Mouse (Mus musculus): ENCODE measurements around the gene Adamtsl1. TPM values are rescaled to one million over a fixed set of nuclear protein-coding genes. Genes with fewer than 3 reads are reported as not detected.

The Adamtsl1 gene
- total RNA-seq, 2 experiments from 2014 or later: 9.6 to 13.2 TPM

GRCm38 (mm10) chr4:85916034-85916433 is 402.1 kb downstream of the Adamtsl1 start:
- DNase-seq (ENCODE audit: low spot score in 2 of 2): no peak

DNA sequence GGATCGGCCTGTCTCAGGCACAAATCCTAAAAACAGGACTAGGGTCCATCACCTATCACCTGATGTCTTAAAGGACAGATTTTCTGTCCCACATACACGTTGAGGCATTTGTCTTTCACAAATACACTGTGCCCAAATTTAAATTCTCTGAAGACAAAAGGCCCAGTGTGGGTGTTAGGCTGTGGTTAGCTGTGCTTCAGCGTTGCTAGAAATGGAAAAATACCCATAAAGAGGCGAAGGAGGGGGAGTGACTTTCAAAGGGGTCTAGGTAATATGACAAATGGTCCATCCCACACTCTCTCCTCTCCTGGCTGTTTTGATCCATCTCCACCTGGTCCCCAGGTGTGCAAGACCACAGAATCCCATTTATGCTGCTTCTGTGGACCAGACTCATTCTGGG is 404.4 kb downstream of the Adamtsl1 start:
- DNase-seq (ENCODE audit: low spot score in 2 of 2): no peak

DNA sequence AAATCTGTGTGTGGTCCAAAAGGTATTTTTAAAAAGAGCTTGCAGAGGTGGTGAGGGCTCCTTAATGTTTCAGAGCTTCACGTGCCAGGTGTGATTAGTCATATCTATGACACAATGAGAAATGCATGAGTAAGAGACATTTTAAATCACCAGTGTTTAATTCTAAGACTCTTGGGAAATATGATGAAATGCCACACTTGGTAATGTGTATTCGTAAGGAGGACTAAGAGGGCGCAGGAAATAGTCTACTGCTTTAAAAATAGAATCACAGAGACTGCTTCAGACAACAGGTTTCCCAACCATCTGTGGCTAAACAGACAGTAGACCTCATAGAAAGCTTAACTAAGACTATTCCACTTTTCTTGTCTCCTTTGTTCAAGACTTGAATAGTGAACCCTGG is 406.5 kb downstream of the Adamtsl1 start:
- DNase-seq (ENCODE audit: low spot score in 2 of 2): no peak

DNA sequence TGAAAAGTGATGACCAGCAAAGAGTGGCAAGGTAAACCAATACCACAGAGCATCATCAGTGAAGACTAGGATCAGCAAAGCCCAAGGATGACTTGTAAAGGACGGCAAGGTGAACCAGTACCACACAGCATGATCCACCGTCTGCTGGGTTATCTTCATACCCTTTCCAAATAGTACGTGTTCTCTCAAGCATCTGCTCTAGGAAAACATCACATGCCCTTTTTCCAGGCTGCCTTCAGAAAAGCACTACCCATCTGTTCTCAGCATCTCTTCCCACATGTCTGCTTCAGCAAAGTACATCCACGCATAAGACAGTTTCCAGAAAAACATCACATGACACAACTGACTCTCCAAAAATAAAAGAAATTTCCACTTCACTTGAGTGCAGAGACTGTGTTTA is 408.8 kb downstream of the Adamtsl1 start:
- DNase-seq (ENCODE audit: low spot score in 2 of 2): peak in 1 of 2 experiments; percentile 74

GRCm38 (mm10) chr4:85932129-85932528 is 418.2 kb downstream of the Adamtsl1 start:
- no peak for DNase-seq (ENCODE audit: low spot score in 2 of 2)

- DNase-seq (ENCODE audit: low spot score in 2 of 2): no peak
These were observed 425.5 kb downstream of the Adamtsl1 start for GRCm38 (mm10) chr4:85939460-85939859.

DNA sequence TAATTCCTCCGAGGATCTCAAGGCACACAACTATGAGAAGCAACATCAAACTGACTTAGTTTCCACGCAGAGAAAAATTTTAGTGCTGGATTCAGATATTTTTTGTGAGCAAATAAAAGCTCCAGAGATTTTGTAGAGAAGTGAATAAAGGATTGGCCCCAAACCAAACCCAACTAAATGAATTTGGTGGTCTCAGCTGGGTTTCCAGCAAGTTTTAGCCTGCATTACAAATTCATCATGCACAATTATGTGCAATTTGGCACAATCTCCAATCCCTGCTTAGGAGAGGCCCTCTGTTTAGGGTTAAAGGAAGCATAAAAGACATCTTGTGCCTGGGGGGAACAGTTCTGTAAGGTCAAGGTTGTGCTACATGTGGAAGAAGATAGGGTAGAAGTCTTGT is 427.9 kb downstream of the Adamtsl1 start:
- no peak for DNase-seq (ENCODE audit: low spot score in 2 of 2)

GRCm38 (mm10) chr4:85953590-85953989 is 439.6 kb downstream of the Adamtsl1 start:
- no peak for DNase-seq (ENCODE audit: low spot score in 2 of 2)

GRCm38 (mm10) chr4:85955387-85955786 is 441.4 kb downstream of the Adamtsl1 start:
- no peak for DNase-seq (ENCODE audit: low spot score in 2 of 2)

DNA sequence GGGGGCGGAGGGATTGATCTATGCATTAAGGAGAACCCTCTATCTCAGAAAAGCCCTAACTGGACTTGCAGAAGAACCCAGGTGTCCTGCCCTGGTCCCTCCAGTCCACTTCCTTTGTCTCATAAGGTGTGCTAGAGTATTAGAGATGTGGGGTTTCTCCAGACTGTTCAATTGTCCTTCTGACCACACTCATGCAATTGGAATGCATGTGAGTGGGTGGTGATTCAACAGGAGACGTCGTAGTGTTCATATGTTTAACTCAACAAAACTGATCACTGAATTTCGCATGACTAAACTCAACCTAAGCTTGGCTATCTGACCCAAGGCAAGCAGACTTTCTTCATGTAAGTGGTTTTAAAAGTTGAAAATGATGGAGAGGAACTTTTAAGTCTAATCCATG is 443.3 kb downstream of the Adamtsl1 start:
- DNase-seq (ENCODE audit: low spot score in 2 of 2): no peak

GRCm38 (mm10) chr4:85957879-85958278 is 443.9 kb downstream of the Adamtsl1 start:
- no peak for DNase-seq (ENCODE audit: low spot score in 2 of 2)

DNA sequence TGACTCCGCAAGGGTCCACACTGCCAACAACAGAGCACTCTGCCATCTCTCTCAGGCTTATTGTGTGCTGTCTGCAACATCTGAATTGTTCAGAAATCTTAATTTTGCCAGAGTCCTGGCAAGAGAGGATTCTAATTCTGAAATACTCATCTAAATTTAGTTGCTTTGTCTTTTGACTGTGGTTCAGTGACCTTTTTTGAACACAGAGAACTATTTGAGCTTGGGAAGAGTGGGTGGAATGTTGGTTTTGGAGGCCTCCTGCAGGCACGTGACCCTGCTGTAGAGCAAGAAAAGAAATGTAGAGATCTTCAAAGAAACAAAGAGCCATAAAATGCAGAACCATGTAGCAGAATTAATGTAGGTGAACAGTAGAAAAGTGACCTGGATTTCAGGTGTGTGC is 445.0 kb downstream of the Adamtsl1 start:
- no peak for DNase-seq (ENCODE audit: low spot score in 2 of 2)

- no peak for DNase-seq (ENCODE audit: low spot score in 2 of 2)
These were observed 462.2 kb downstream of the Adamtsl1 start for GRCm38 (mm10) chr4:85976188-85976587.

- no peak for DNase-seq (ENCODE audit: low spot score in 2 of 2)
These were observed 465.2 kb downstream of the Adamtsl1 start for GRCm38 (mm10) chr4:85979206-85979605.

DNA sequence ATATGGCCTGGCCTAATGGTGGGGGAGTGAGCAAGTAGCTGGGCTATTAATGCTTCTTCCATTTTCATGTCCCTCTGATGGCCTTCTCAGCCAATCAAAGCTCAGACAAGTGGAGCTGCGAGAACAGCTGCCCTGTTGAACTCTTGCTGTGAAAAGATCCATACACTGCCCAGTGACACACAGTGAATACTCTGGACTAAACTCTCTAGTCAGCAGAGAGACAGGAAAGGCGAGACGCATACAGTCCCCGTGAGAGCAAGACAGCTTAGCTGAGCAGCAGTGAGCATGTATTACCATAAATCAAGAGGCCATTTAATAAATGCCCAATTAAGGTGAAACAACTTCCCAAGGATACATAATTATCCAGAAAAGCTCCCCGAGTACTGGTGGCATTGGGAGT is 492.6 kb downstream of the Adamtsl1 start:
- DNase-seq (ENCODE audit: low spot score in 2 of 2): no peak

GRCm38 (mm10) chr4:86013640-86014039 is 499.7 kb downstream of the Adamtsl1 start:
- DNase-seq (ENCODE audit: low spot score in 2 of 2): no peak

DNA sequence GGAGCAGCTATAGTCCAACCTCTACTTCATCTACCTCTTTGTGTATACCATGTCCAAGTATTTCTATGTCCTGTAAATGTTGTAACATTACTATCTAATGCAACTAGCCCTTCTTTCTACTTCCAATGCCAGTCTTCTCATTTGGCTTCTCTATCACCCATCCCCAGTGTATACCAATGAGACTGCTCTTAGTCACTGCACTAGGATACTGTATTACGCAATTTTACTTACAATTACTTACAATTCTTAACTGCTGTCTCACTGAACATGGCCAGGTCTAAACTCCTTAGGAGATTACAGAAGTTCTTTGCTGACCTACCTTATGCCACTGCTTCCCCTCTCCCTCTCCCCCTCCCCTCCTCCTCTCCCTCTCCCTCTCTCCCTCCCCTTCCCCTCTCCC is 505.0 kb downstream of the Adamtsl1 start:
- no peak for DNase-seq (ENCODE audit: low spot score in 2 of 2)

DNA sequence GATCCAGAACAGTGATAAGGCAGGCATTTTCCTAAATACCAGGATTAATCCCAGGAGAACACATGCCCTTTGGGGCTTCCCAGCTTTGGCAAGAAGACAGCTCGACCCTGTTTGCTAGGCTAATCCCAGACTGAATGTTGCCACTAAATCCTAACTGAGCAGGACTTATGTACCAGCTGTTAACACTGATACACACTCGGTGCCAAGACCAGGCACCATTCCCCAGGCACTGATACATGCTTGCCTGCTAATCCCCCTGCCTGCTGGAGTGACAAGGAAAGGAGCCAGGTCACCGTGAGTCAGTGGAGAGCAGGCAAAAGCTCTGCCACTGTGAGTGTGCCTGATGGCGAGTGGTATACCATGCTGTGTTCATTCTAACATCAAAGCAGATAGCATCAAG is 505.6 kb downstream of the Adamtsl1 start:
- peak in 1 of 2 experiments; percentile 10 for DNase-seq (ENCODE audit: low spot score in 2 of 2)

GRCm38 (mm10) chr4:86020372-86021090 is 506.6 kb downstream of the Adamtsl1 start:
- DNase-seq (ENCODE audit: low spot score in 2 of 2): peak; percentile 9 to 33

GRCm38 (mm10) chr4:86024573-86025160 is 510.7 kb downstream of the Adamtsl1 start:
- DNase-seq (ENCODE audit: low spot score in 2 of 2): peak in 1 of 2 experiments; percentile 15

DNA sequence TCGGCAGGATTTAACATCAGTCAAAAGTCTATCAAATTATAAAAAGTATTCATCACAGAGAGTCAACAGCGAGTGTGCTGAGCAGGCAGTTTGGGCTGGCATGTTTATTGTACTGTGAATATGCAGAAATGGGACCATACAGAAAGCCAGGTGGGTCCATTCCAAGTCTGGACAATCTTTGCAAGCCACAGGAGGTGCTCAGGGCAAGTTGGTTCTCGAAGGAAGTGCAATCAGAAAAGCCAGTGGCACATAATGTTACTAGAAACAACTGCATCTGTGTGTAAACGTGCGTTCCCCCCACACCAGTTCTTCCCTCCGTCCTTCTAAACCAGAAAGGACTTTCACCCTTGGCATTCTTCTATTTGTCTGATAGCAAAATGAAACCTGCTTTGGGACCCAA is 515.5 kb downstream of the Adamtsl1 start:
- DNase-seq (ENCODE audit: low spot score in 2 of 2): no peak

DNA sequence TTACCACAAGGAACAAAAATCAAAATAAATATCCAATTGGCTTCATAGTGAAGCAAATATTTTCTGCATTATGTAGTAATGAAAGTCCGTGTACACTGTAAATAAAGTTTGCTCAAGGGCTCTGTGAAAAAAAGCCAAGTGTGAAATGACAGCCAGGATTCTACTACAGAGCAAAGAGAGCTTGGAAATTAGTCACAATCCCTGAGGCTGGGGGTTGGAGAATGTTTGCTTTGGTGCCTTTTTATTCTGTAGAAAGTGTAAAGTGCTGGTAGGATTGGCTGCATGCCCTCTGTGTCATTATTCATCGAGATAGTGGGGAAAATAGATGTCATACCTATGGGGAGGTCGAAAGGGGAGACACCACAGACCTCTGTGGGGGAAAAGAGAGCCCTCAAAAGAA is 516.2 kb downstream of the Adamtsl1 start:
- DNase-seq (ENCODE audit: low spot score in 2 of 2): no peak

DNA sequence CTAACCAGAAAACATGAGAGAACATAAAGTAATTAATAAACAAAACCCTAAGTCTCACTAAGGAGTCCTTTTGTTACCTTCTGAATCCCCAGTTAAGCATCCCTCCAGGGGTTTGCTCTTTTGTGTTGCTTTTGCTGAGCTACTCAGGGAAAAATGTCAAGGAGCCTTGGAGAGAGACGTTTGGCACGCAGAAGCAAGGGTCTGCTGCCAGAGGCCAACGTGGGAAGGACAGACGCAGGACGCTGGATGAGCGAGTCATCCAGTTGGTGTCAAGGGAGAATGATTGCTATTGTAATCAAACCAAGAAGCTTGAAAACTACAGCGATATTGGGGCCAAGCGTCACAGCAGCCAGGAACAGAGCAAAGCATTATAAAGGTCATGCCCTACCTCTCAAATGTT is 517.1 kb downstream of the Adamtsl1 start:
- DNase-seq (ENCODE audit: low spot score in 2 of 2): no peak

Measured in layer of hippocampus, postnatal 14 days (tissue).